Mouse (Mus musculus): ENCODE data around the gene Dram2. TPM values are rescaled to one million over a fixed set of nuclear protein-coding genes. Genes with fewer than 3 reads are reported as not detected.
A peak's percentile ranks its signal among the peaks of the same experiment; 100 is the strongest.

Gene Dram2
- polyA plus RNA-seq, 1 experiment, result 16.1 TPM

- DNase-seq (ENCODE audit: low read depth in 1 of 2, low spot score in 2 of 2), result no peak
- Histone ChIP-seq H3K36me3 (ENCODE audit: control insufficient read depth, insufficient read depth, low read length) (peaks cover 2% of the 10 kb centered on the region; the same call in 1 of the 2 replicates), H3K4me3 (ENCODE audit: extremely low read depth, insufficient read depth, insufficient read length) (no peak overlapping the region), H3K27ac (ENCODE audit: insufficient read depth, low read length) (no peak overlapping the region), H3K27me3 (ENCODE audit: control insufficient read depth, insufficient read depth, low read length) (no peaks in the 10 kb centered on the region), H3K4me1 (ENCODE audit: control insufficient read depth, insufficient read depth, insufficient read length) (no peaks in the 10 kb centered on the region; the same call in 1 of the 2 replicates)
- 97% methylated on average over 2 of the region's 2 CpGs for WGBS
- TF ChIP-seq POLR2A (IDR thresholded peaks at IDR 0.05; ENCODE audit: low read depth, low read length) (no peak), CTCF (IDR thresholded peaks at IDR 0.05; ENCODE audit: extremely low read depth, insufficient read depth, insufficient read length, insufficient replicate concordance) (no peak)
Observed at GRCm38 (mm10) chr3:106528032-106528431, 19.6 kb upstream of the Dram2 start.

GRCm38 (mm10) chr3:106533277-106533676, 14.3 kb upstream of the Dram2 start:
- DNase-seq (ENCODE audit: low read depth in 1 of 2, low spot score in 2 of 2), result no peak
- Histone ChIP-seq H3K4me1 (ENCODE audit: control insufficient read depth, insufficient read depth, insufficient read length) (no peaks in the 10 kb centered on the region; the same call in 1 of the 2 replicates), H3K4me3 (ENCODE audit: extremely low read depth, insufficient read depth, insufficient read length) (no peak overlapping the region), H3K27ac (ENCODE audit: insufficient read depth, low read length) (no peak overlapping the region), H3K36me3 (ENCODE audit: control insufficient read depth, insufficient read depth, low read length) (peaks cover 3% of the 10 kb centered on the region), H3K27me3 (ENCODE audit: control insufficient read depth, insufficient read depth, low read length) (no peaks in the 10 kb centered on the region)
- WGBS, result 85% methylated on average over 2 of the region's 2 CpGs
- TF ChIP-seq POLR2A (IDR thresholded peaks at IDR 0.05; ENCODE audit: low read depth, low read length), result no peak
- no peak for TF ChIP-seq CTCF (IDR thresholded peaks at IDR 0.05; ENCODE audit: extremely low read depth, insufficient read depth, insufficient read length, insufficient replicate concordance)

GRCm38 (mm10) chr3:106544721-106545316, 2.8 kb upstream of the Dram2 start:
- H3K36me3 ChIP-seq (ENCODE audit: control insufficient read depth, insufficient read depth, low read length), result no peaks in the 10 kb centered on the region
- peaks cover 8% of the 10 kb centered on the region for H3K4me1 ChIP-seq (ENCODE audit: control insufficient read depth, insufficient read depth, insufficient read length)
- WGBS, result 58% methylated on average over 8 of the region's 8 CpGs
- H3K4me3 ChIP-seq (ENCODE audit: extremely low read depth, insufficient read depth, insufficient read length), result no peak overlapping the region
- H3K27ac ChIP-seq (ENCODE audit: insufficient read depth, low read length), result peak overlapping the region; percentile 38; the same call in 1 of the 2 replicates
- DNase-seq (ENCODE audit: low read depth in 1 of 2, low spot score in 2 of 2), result peak in 1 of 2 experiments; percentile 21
- TF ChIP-seq CTCF (IDR thresholded peaks at IDR 0.05; ENCODE audit: extremely low read depth, insufficient read depth, insufficient read length, insufficient replicate concordance), result no peak
- no peak for TF ChIP-seq POLR2A (IDR thresholded peaks at IDR 0.05; ENCODE audit: low read depth, low read length)
- no peaks in the 10 kb centered on the region for H3K27me3 ChIP-seq (ENCODE audit: control insufficient read depth, insufficient read depth, low read length)

DNA sequence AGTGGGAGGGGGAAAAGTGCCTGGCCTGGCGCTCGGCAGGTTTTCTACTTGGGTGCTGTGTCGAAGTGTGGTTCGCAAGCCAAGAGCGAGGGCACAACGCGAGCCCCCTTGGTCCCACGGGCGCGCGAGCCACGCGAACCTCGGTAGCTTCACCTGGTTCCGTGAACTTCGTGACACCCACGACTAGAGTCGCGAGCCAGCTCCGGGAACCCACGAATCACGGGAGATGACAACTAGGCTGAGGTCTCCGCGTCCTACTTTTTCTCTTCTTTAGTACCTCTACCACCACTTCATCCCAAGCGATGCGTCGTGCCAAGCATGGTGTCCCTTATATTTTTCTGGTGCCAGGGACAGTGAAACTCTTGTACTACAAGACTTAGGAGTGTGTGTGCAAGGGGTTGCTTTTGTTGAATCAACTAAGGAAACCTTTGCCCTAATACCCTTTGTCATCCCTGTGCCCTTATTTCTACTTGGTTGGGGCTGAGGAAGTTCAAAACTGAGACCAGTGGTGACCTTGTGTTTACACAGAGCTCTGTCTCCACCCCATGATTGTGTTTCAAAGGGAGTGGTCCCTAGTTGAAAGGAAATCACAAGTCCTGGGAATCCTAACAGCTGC, 434 bp downstream of the Dram2 start:
- WGBS, result under 1% methylated on average over 27 of the region's 27 CpGs
- peak; percentile 7; the same call in 1 of the 2 replicates for TF ChIP-seq POLR2A (IDR thresholded peaks at IDR 0.05; ENCODE audit: low read depth, low read length)
- no peak for TF ChIP-seq CTCF (IDR thresholded peaks at IDR 0.05; ENCODE audit: extremely low read depth, insufficient read depth, insufficient read length, insufficient replicate concordance)
- peak overlapping the region; percentile 91 for H3K4me3 ChIP-seq (ENCODE audit: extremely low read depth, insufficient read depth, insufficient read length)
- peak; percentile 6 to 8 for DNase-seq (ENCODE audit: low read depth in 1 of 2, low spot score in 2 of 2)
- H3K27me3 ChIP-seq (ENCODE audit: control insufficient read depth, insufficient read depth, low read length), result no peaks in the 10 kb centered on the region
- no peaks in the 10 kb centered on the region; the same call in 1 of the 2 replicates for H3K36me3 ChIP-seq (ENCODE audit: control insufficient read depth, insufficient read depth, low read length)
- H3K4me1 ChIP-seq (ENCODE audit: control insufficient read depth, insufficient read depth, insufficient read length), result peaks cover 12% of the 10 kb centered on the region
- peak overlapping the region; percentile 94 for H3K27ac ChIP-seq (ENCODE audit: insufficient read depth, low read length)

GRCm38 (mm10) chr3:106548971-106549370, 1.4 kb downstream of the Dram2 start:
- TF ChIP-seq CTCF (IDR thresholded peaks at IDR 0.05; ENCODE audit: extremely low read depth, insufficient read depth, insufficient read length, insufficient replicate concordance) (no peak), POLR2A (IDR thresholded peaks at IDR 0.05; ENCODE audit: low read depth, low read length) (no peak)
- no peak for DNase-seq (ENCODE audit: low read depth in 1 of 2, low spot score in 2 of 2)
- peaks cover 12% of the 10 kb centered on the region for H3K4me1 ChIP-seq (ENCODE audit: control insufficient read depth, insufficient read depth, insufficient read length)
- H3K27ac ChIP-seq (ENCODE audit: insufficient read depth, low read length), result no peak overlapping the region
- H3K36me3 ChIP-seq (ENCODE audit: control insufficient read depth, insufficient read depth, low read length), result no peaks in the 10 kb centered on the region; the same call in 1 of the 2 replicates
- no peak overlapping the region for H3K4me3 ChIP-seq (ENCODE audit: extremely low read depth, insufficient read depth, insufficient read length)
- no peaks in the 10 kb centered on the region for H3K27me3 ChIP-seq (ENCODE audit: control insufficient read depth, insufficient read depth, low read length)
- 54% methylated on average over 3 of the region's 3 CpGs for WGBS

DNA sequence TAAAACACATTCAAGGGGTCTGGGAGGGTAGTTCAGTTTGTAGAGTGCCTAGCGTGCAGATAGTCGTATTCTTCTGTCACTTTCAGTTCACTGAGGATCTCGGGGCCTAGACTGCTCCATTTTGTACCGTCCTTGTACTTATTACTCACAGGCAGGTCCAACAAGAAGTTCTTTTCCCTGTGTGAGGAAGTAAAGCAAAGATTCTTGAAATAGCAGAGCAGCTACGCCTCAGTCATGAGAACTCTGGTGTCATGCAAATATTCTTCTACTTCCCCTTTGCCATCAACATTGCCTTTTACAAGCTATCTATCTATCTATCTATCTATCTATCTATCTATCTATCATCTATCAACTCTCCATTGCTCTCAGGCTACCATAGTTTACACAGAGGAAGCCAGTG, 5.8 kb downstream of the Dram2 start:
- TF ChIP-seq POLR2A (IDR thresholded peaks at IDR 0.05; ENCODE audit: low read depth, low read length) (no peak), CTCF (IDR thresholded peaks at IDR 0.05; ENCODE audit: extremely low read depth, insufficient read depth, insufficient read length, insufficient replicate concordance) (no peak)
- H3K4me1 ChIP-seq (ENCODE audit: control insufficient read depth, insufficient read depth, insufficient read length), result peaks cover 6% of the 10 kb centered on the region
- H3K27ac ChIP-seq (ENCODE audit: insufficient read depth, low read length), result peak overlapping the region; percentile 80
- peak; percentile 12 to 34 for DNase-seq (ENCODE audit: low read depth in 1 of 2, low spot score in 2 of 2)
- WGBS, result 53% methylated on average over 5 of the region's 5 CpGs
- H3K27me3 ChIP-seq (ENCODE audit: control insufficient read depth, insufficient read depth, low read length), result no peaks in the 10 kb centered on the region
- peaks cover 16% of the 10 kb centered on the region for H3K36me3 ChIP-seq (ENCODE audit: control insufficient read depth, insufficient read depth, low read length)
- no peak overlapping the region for H3K4me3 ChIP-seq (ENCODE audit: extremely low read depth, insufficient read depth, insufficient read length)

Data from spleen, adult 2 months (tissue).